Mouse (Mus musculus) lung, embryonic 16.5 days (tissue): Measurements from ENCODE around the gene BC051142. TPM values are rescaled to one million over a fixed set of nuclear protein-coding genes. Genes with fewer than 3 reads are reported as not detected.

ENCODE experiments used
- ATAC-seq: fragments of 200-750 bp; cut with Nextera tagmentation; 2 replicates; pipeline ENCODE4 v1.8.0; 2017; ENCODE audit warnings: low read depth, mild to moderate bottlenecking, moderate library complexity
- H3K27ac ChIP-seq: fragments of 300-500 bp; sonication (generic); 2 replicates; pipeline ENCODE4 v1.5.1; 2014; ENCODE audit warnings: mild to moderate bottlenecking, control low read depth, low read length
- H3K27me3 ChIP-seq: fragments of 300-500 bp; sonication (generic); 2 replicates; pipeline ENCODE4 v1.6.1; 2014; ENCODE audit warnings: low read depth, low read length, mixed read lengths; ENCODE audit not compliant: control insufficient read depth, insufficient read depth
- H3K36me3 ChIP-seq: fragments of 300-500 bp; sonication (generic); 2 replicates; pipeline ENCODE4 v1.6.1; 2014; ENCODE audit warnings: low read length; ENCODE audit not compliant: control insufficient read depth, insufficient read depth
- H3K4me1 ChIP-seq: fragments of 300-500 bp; sonication (generic); replicated peaks from 2 replicates; pipeline ENCODE4 v1.6.1; 2014; ENCODE audit warnings: low read length, mixed read lengths; ENCODE audit not compliant: control insufficient read depth, insufficient read depth
- H3K4me2 ChIP-seq: fragments of 300-500 bp; sonication (generic); 2 replicates; pipeline ENCODE4 v1.6.1; 2014; ENCODE audit warnings: low read depth, low read length, control low read depth
- H3K4me3 ChIP-seq: fragments of 300-500 bp; sonication (generic); 2 replicates; pipeline ENCODE4 v1.5.1; 2014; ENCODE audit warnings: mild to moderate bottlenecking, low read length, control low read depth
- H3K9ac ChIP-seq: fragments of 300-500 bp; sonication (generic); 2 replicates; pipeline ENCODE4 v1.6.1; 2014; ENCODE audit warnings: low read length, control low read depth
- H3K9me3 ChIP-seq: fragments of 300-500 bp; sonication (generic); 2 replicates; pipeline ENCODE4 v1.6.1; 2016; ENCODE audit warnings: low read length; ENCODE audit not compliant: control insufficient read depth
- WGBS: fragments of 180-500 bp; shearing (Covaris S2); extraction: QIAGEN DNeasy Blood & Tissue Kit; methylation state at CpG from one replicate; pipeline ENCODE4 v1.1.7; 2014; 5-methylcytosine and 5-hydroxymethylcytosine counted together
- polyA plus RNA-seq: library from polyadenylated mRNA; unstranded; fragments of >200 nt; fragmentation: Nextera tagmentation; extraction: Ambion mirVana; gene quantifications from 2 replicates; pipeline ENCODE4 v1.2.1, GENCODE M21; 2015

BC051142 gene
- polyA plus RNA-seq, 1 experiment from 2014 or later, result 0.44 TPM

DNA sequence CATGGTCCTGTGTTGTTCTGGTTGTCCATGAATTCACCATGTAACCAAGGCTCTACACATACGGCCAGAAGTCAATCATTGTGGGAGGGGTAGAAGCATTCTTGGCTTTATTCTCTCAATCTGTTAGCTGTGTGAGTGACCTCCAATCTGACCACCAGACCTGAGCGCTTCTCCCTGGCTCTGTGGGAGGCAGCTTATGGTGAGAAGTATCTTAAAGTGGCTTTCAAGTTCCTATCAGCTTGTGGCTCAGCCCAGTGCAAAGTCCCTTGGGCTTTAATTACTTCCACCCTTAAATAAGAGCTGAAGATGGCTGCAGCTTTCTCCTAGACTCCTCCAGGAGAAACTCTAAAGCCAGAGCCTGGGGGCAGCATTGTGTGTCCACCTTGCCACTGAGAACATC lies 21.8 kb upstream of the BC051142 start, which contains the start of gene Btnl1:
Btnl1 (plus strand) TSS at position 286 of the 400 bp plus-strand sequence.
- Histone ChIP-seq H3K9ac (no peak within 1 kb of the TSS), H3K9me3 (no peaks in the 10 kb centered on the region), H3K4me3 (no peak within 1 kb of the TSS), H3K27me3 (no peaks in the 10 kb centered on the region), H3K4me2 (no peak within 1 kb of the TSS), H3K36me3 (no peaks in the 10 kb centered on the region), H3K27ac (no peak within 1 kb of the TSS), H3K4me1 (no peaks in the 10 kb centered on the region)
- 67% methylated on average over 2 of the region's 2 CpGs for WGBS
- no peak for ATAC-seq

DNA sequence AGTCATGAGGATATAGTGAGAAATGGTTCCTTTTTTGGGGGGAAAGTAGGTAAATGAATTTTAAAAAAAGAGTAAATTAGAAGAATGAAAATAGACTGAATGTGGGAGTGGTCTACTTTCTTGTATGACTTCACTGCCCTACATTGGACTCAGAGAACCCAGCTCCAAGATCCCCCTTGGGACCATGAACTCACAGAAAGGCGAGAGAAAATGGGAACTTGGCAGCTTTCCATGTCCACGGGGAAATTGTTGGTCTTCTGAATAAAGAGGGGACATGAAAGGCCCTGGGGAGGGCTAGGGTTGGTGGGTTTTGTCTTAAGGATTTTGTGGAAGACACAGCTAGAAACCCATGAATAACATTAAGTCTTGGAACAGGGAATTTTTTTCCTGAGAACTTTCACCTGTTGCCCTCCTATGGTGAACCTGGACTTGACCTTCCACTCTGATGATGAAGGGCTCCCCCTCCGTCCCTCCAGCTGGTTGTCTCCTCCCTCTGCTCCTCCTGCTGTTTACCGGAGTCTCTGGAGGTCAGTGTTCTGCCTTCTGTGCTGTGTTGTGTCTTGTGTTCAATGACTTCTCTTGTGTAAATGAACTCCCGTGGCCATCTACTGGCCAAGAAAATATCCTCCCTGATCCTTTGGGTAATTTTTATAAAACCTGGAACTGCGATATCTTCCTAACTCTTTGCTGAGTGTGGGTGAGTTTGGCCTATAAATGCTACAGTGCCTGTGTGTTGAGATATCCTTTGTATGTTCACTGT lies 21.0 kb upstream of the BC051142 start:
- 47% methylated on average over 6 of the region's 6 CpGs for WGBS
- Histone ChIP-seq H3K27me3 (no peaks in the 10 kb centered on the region), H3K4me1 (no peaks in the 10 kb centered on the region), H3K9ac (no peak overlapping the region), H3K36me3 (no peaks in the 10 kb centered on the region), H3K27ac (no peak overlapping the region), H3K4me2 (no peak overlapping the region), H3K9me3 (no peaks in the 10 kb centered on the region), H3K4me3 (no peak overlapping the region)
- ATAC-seq, result no peak

DNA sequence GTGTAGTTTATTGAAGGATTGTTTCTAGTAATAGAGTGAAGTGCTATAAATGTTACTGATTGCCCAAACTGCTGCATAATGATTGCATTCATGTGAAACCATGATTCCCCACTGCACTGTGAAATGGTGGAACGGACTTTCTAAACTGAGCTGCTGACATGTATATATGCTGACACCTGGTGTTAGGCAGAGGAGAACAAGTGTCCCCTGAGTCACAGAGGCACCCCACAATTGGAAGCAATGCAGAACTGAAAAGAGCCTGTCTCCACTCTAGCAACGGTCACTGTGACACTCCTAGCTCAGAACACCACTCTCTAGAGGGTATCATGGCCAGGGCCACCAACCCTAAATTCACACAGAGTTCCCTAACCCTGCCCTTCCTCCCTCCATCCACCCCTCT lies 19.9 kb upstream of the BC051142 start:
- no peak overlapping the region for H3K4me3 ChIP-seq
- H3K36me3 ChIP-seq, result no peaks in the 10 kb centered on the region
- H3K9ac ChIP-seq, result no peak overlapping the region
- no peak overlapping the region for H3K27ac ChIP-seq
- H3K4me2 ChIP-seq, result no peak overlapping the region
- WGBS, result 67% methylated on average over 2 of the region's 2 CpGs
- no peaks in the 10 kb centered on the region for H3K4me1 ChIP-seq
- H3K9me3 ChIP-seq, result no peaks in the 10 kb centered on the region
- H3K27me3 ChIP-seq, result no peaks in the 10 kb centered on the region
- no peak for ATAC-seq

DNA sequence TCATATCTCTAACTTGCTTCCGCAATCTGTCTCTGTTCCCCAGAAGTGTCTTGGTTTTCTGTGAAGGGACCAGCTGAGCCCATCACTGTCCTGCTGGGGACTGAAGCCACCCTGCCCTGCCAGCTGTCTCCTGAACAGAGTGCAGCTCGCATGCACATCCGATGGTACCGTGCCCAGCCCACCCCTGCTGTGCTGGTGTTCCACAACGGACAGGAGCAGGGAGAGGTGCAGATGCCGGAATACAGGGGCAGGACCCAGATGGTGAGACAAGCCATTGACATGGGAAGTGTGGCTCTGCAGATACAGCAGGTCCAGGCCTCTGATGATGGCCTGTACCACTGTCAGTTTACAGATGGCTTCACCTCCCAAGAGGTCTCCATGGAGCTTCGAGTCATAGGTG lies 19.2 kb upstream of the BC051142 start:
- H3K9me3 ChIP-seq, result no peaks in the 10 kb centered on the region
- no peak overlapping the region for H3K4me3 ChIP-seq
- no peaks in the 10 kb centered on the region for H3K4me1 ChIP-seq
- H3K27ac ChIP-seq, result no peak overlapping the region
- H3K36me3 ChIP-seq, result no peaks in the 10 kb centered on the region
- ATAC-seq, result no peak
- H3K4me2 ChIP-seq, result no peak overlapping the region
- no peak overlapping the region for H3K9ac ChIP-seq
- H3K27me3 ChIP-seq, result no peaks in the 10 kb centered on the region
- WGBS, result 77% methylated on average over 7 of the region's 7 CpGs

DNA sequence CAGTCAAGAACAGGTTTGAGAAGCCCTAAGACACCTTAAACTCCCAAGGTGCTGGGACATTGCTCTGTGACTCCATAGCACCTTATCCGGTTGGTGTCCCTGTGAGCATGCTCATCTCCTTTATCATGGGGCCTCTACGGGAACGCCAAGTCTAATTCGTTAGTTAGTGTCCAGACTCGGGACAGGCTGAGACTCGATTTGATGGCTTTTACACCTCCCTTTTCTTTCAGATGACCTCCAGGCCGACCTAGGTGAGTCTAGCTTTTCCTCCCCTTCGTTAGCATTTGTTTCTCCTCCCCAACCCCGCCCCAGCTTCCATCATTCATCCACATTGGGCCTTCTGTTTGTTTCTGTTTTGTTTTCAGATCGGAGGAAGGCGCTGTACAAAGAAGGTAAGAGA lies 16.7 kb upstream of the BC051142 start:
- ATAC-seq, result no peak
- H3K9me3 ChIP-seq, result no peaks in the 10 kb centered on the region
- H3K36me3 ChIP-seq, result no peaks in the 10 kb centered on the region
- no peaks in the 10 kb centered on the region for H3K4me1 ChIP-seq
- H3K27ac ChIP-seq, result no peak overlapping the region
- H3K27me3 ChIP-seq, result no peaks in the 10 kb centered on the region
- H3K4me3 ChIP-seq, result no peak overlapping the region
- WGBS, result 66% methylated on average over 11 of the region's 11 CpGs
- H3K9ac ChIP-seq, result no peak overlapping the region
- H3K4me2 ChIP-seq, result no peak overlapping the region

DNA sequence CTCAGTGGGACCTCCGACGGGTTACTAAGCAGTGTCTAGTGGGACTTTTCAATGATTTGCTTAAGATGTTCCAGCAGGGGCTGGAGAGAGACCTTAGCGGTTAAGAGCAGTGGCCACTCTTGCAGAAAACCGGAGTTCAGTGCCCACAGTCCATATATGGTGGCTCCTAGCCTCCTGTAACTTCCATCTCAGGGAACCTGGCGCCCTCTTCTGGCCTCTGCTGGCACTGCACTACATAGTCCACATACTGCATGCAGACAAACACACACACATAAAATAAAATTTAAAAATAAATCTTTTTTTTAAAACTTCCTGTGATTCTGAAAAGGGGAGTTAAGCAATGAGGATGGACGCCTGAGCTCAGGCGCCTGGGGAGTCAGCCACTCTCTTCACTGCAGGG lies 15.4 kb upstream of the BC051142 start:
- Histone ChIP-seq H3K9ac (no peak overlapping the region), H3K27me3 (no peaks in the 10 kb centered on the region), H3K4me3 (no peak overlapping the region), H3K27ac (no peak overlapping the region), H3K36me3 (no peaks in the 10 kb centered on the region), H3K9me3 (no peaks in the 10 kb centered on the region), H3K4me2 (no peak overlapping the region), H3K4me1 (no peaks in the 10 kb centered on the region)
- 65% methylated on average over 7 of the region's 7 CpGs for WGBS
- ATAC-seq, result no peak

DNA sequence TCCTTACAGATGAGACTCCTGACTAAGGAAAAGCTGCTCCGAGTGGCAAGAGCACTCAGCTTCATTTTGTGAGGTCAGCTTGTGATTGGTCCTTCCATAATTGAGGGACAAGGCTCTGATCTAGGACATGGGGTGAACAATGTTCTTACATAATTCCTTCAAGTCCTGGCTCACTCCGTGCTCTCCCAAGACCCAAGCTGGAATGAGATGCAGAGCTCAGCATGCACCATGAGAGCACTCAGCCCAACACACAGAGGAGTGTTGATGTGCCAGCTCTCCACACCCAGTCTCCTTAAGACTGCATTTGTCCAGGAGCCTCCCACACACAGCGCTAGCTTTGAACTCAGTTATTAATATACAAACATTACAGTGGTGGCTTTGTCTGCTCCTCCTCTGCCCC lies 13.9 kb upstream of the BC051142 start:
- Histone ChIP-seq H3K4me1 (no peaks in the 10 kb centered on the region), H3K9me3 (no peaks in the 10 kb centered on the region), H3K36me3 (no peaks in the 10 kb centered on the region), H3K4me2 (no peak overlapping the region), H3K9ac (no peak overlapping the region), H3K4me3 (no peak overlapping the region), H3K27me3 (no peaks in the 10 kb centered on the region), H3K27ac (no peak overlapping the region)
- no peak for ATAC-seq
- 54% methylated on average over 3 of the region's 3 CpGs for WGBS

DNA sequence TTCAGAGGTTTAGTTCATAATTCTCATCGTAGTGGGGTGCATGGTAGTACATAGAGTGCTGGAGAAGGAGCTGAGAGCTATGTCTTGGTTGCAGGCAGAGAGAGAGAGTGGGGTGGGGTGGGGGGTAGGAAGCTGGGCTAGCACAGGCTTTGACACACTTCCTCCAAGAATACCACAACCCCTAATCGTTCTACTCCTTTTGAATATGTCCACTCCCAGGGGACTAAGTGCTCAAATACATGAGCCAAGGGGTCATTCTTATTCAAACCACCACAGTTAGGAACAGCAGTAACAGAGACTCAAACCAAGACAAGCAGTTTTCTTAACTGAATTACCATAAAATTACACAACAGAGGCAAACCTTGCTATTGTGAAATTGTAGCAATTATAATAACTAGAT lies 12.0 kb upstream of the BC051142 start:
- Histone ChIP-seq H3K4me1 (no peaks in the 10 kb centered on the region), H3K27ac (no peak overlapping the region), H3K36me3 (no peaks in the 10 kb centered on the region), H3K4me3 (no peak overlapping the region), H3K9me3 (no peaks in the 10 kb centered on the region), H3K4me2 (no peak overlapping the region), H3K9ac (no peak overlapping the region), H3K27me3 (0 out of 2 replicates have a peak, but pooled peaks cover 3% of the 10 kb centered on the region)
- ATAC-seq, result no peak
- WGBS, result 60% methylated on average over 2 of the region's 2 CpGs

DNA sequence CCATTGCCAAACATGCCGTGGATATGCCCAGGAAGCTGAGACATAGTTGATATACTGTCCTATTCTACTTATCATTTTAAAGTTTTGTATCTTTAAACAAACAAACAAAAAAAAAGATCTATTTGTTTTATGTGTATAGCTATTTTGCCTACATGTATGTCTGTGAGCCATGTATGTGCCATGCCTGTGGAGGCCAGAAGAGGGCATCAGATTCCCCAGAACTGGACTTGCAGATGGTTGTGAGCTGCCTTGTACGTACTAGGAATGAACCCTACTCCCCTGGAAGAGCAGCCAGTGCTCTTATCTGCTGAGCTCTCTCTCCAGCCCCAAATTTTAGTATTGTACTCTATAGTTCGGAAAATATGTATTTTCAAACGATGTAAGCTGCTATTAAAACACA lies 10.1 kb upstream of the BC051142 start:
- Histone ChIP-seq H3K27ac (no peak overlapping the region), H3K27me3 (0 out of 2 replicates have a peak, but pooled peaks cover 3% of the 10 kb centered on the region), H3K36me3 (no peaks in the 10 kb centered on the region), H3K4me1 (no peaks in the 10 kb centered on the region; the same call in 1 of the 2 replicates), H3K9ac (no peak overlapping the region), H3K9me3 (no peaks in the 10 kb centered on the region), H3K4me2 (no peak overlapping the region), H3K4me3 (no peak overlapping the region)
- no peak for ATAC-seq
- 36% methylated on average over 4 of the region's 4 CpGs for WGBS
